20 mouse cellular contexts compared by ENCODE assay signal in genomic region chr10:119326912-119327311, GRCm38 (mm10).
DNase-seq lines count a peak whose midpoint lies in the region; ATAC-seq lines count a peak whose summit lies in the region.
"Had no signal": no experiment of that assay in that cellular context is flagged by ENCODE, and none has a peak within 500 bp of the region (broad histone marks: within the 10 kb centered on the region; RNA-seq: fewer than 3 reads in every experiment).

No protein-coding gene starts in this region.

- H3K9me3 ChIP-seq in limb, embryonic 11.5 days (ENCODE audit: control insufficient read depth, low read length), result no peaks in the 10 kb centered on the region
- H3K9me3 ChIP-seq: embryonic facial prominence, embryonic 15.5 days had no signal

- no peaks in the 10 kb centered on the region for H3K4me1 ChIP-seq in limb, embryonic 11.5 days (ENCODE audit: control insufficient read depth, insufficient read depth, low read length)
- H3K4me1 ChIP-seq: embryonic facial prominence, embryonic 15.5 days; megakaryocyte, embryonic 14.5 days had no signal

- no peak overlapping the region for H3K27ac ChIP-seq in limb, embryonic 11.5 days (replicated peaks; ENCODE audit: low read depth, low read length)
- H3K27ac ChIP-seq: embryonic facial prominence, embryonic 15.5 days; layer of hippocampus, adult 2 months had no signal

- no peaks in the 10 kb centered on the region for H3K36me3 ChIP-seq in limb, embryonic 11.5 days (ENCODE audit: control insufficient read depth, insufficient read depth, low read length)
- H3K36me3 ChIP-seq: embryonic facial prominence, embryonic 15.5 days had no signal

- intact Hi-C loops in heart, postnatal 25 days (cut with DNase I), result no loop called here

- no peaks in the 10 kb centered on the region for H3K27me3 ChIP-seq in limb, embryonic 11.5 days (ENCODE audit: control insufficient read depth, insufficient read depth, low read length)
- H3K27me3 ChIP-seq: embryonic facial prominence, embryonic 15.5 days; megakaryocyte, embryonic 14.5 days had no signal

- ATAC-seq in limb, embryonic 11.5 days (ENCODE audit: insufficient number of reproducible peaks, low FRiP score, low TSS enrichment, low read depth), result no peak
- ATAC-seq: forebrain, embryonic 16.5 days; lung, postnatal 0 days had no signal

- H3K4me3 ChIP-seq in limb, embryonic 11.5 days (ENCODE audit: low read depth, low read length), result no peak overlapping the region
- H3K4me3 ChIP-seq: embryonic facial prominence, embryonic 15.5 days; layer of hippocampus, adult 2 months; megakaryocyte, embryonic 14.5 days had no signal

- H3K9ac ChIP-seq in limb, embryonic 11.5 days (ENCODE audit: low read length), result no peak overlapping the region
- H3K9ac ChIP-seq: embryonic facial prominence, embryonic 15.5 days had no signal

- WGBS in limb, embryonic 11.5 days, result 41% methylated on average over 6 of the region's 6 CpGs

- DNase-seq in heart, adult 11 months, result peak; percentile 18
- DNase-seq in heart, postnatal 25 days (ENCODE audit: low spot score), result no peak
- peak; percentile 49 for DNase-seq in ES-CJ7 (ENCODE audit: low read depth, low spot score)
- DNase-seq in embryo, embryonic 10.5 days (ENCODE audit: low spot score), result peak; percentile 74
- DNase-seq in limb, embryonic 11.5 days (ENCODE audit: low spot score), result peak; percentile 75
- DNase-seq in left cerebral cortex, adult 11 months (ENCODE audit: low spot score), result no peak
- DNase-seq in spleen, postnatal 36 days (ENCODE audit: low spot score in 2 of 2), result no peak
- no peak for DNase-seq in cerebellum, postnatal 36 days
- DNase-seq: cerebellum, adult 18-20 months; gastrocnemius, postnatal 14 days; heart, postnatal 4 days; kidney, adult 18-20 months; right cerebral cortex, postnatal 4 days; thymus, postnatal 14 days had no signal

- H3K4me2 ChIP-seq in limb, embryonic 11.5 days (ENCODE audit: low read depth, severe bottlenecking), result no peak overlapping the region
- H3K4me2 ChIP-seq: embryonic facial prominence, embryonic 15.5 days; heart, embryonic 11.5 days had no signal

Comparison
In these comparisons a context has a peak if more than half of its experiments do, and no peak if none do; other contexts are left out.
1. DNase-seq: peak in heart, adult 11 months (single experiment), ES-CJ7 (single experiment), embryo, embryonic 10.5 days (single experiment) and limb, embryonic 11.5 days (single experiment); none in heart, postnatal 25 days (single experiment), left cerebral cortex, adult 11 months (single experiment), spleen, postnatal 36 days (0 of 2) and cerebellum, postnatal 36 days (0 of 2).